Mouse (Mus musculus): ENCODE data around the gene Gm609. TPM values are rescaled to one million over a fixed set of nuclear protein-coding genes. Genes with fewer than 3 reads are reported as not detected.

Gene Gm609
- total RNA-seq, 2 experiments from 2014 or later, result not detected

Other genes with a start within 250 kb of the Gm609 start
- 10 to 100 TPM; 44.8 to 67.6 TPM for gene Cd200, start 83.9 kb downstream of the Gm609 start, total RNA-seq (2021)
- gene Gm17783, start 39.1 kb upstream of the Gm609 start, total RNA-seq (2021), result not detected
- not detected for gene Slc9c1, start 42.3 kb upstream of the Gm609 start, total RNA-seq (2021)
- gene Gcsam, start 117.4 kb upstream of the Gm609 start, total RNA-seq (2021), result under 1 TPM in 1 of 2 experiments, not detected in 1; 0.19 TPM
- not detected for gene BC016579, start 161.1 kb upstream of the Gm609 start, total RNA-seq (2021)
- gene Tmprss7, start 200.7 kb upstream of the Gm609 start, total RNA-seq (2021), result not detected
- under 1 TPM; 0.43 to 0.57 TPM for gene Tagln3, start 231.6 kb upstream of the Gm609 start, total RNA-seq (2021)
- gene Abhd10, start 250.0 kb upstream of the Gm609 start, total RNA-seq (2021), result 10 to 100 TPM; 23.1 to 26.9 TPM